ENCODE assay signal across 10 mouse cellular contexts in the genomic region with DNA sequence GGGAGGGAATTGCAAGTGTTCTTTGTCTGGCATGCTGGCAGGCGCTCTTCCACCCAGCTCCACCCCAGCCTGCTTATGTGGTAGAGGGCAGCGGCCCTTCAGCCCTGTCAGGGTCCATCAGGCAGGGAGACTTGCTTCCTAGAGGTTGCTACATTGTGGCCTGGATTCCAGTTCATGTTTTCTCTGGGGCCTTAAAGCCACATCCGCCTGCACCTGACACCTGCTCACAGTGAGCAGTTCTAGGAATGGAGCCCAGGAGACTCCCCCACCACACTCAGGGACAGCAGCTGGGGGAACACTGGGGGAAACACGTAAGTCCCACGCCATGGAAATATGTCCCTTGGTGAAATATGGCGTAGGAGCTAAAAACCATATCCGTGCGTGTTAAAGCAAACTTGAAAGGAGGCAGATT. TPM values are rescaled to one million over a fixed set of nuclear protein-coding genes. Genes with fewer than 3 reads are reported as not detected.
DNase-seq lines count a peak whose midpoint lies in the region; ATAC-seq lines count a peak whose summit lies in the region.
"Had no signal": no experiment of that assay in that cellular context is flagged by ENCODE, and none has a peak within 500 bp of the region (broad histone marks: within the 10 kb centered on the region; RNA-seq: fewer than 3 reads in every experiment).

Selplg (minus strand) TSS at position 155 of the 412 bp plus-strand sequence.

- ATAC-seq in hindbrain, embryonic 13.5 days (ENCODE audit: low FRiP score) = no peak
- ATAC-seq in hindbrain, embryonic 11.5 days (ENCODE audit: low FRiP score) = no peak
- no peak for ATAC-seq in intestine, embryonic 16.5 days
- no peak for ATAC-seq in monocyte, adult 5-6 weeks (replicated peaks; ENCODE audit: insufficient number of reproducible peaks, low FRiP score, low TSS enrichment, poor library complexity, severe bottlenecking)

- H3K36me3 ChIP-seq in hindbrain, embryonic 13.5 days = no peaks in the 10 kb centered on the region
- H3K36me3 ChIP-seq in hindbrain, embryonic 11.5 days (ENCODE audit: control insufficient read depth, insufficient read depth, low read length) = no peaks in the 10 kb centered on the region
- H3K36me3 ChIP-seq in intestine, embryonic 16.5 days (ENCODE audit: control insufficient read depth, insufficient read depth, low read length) = no peaks in the 10 kb centered on the region

- H3K27ac ChIP-seq in hindbrain, embryonic 13.5 days = 0 out of 2 replicates have a peak within 1 kb of the TSS, but pooled peaks have one; percentile 23
- no peak within 1 kb of the TSS for H3K27ac ChIP-seq in hindbrain, embryonic 11.5 days (ENCODE audit: low read depth, low read length)
- no peak within 1 kb of the TSS for H3K27ac ChIP-seq in intestine, embryonic 16.5 days (ENCODE audit: low read length)
- H3K27ac ChIP-seq: kidney, postnatal 0 days had no signal

- no peak within 1 kb of the TSS for H3K4me3 ChIP-seq in hindbrain, embryonic 13.5 days
- H3K4me3 ChIP-seq in hindbrain, embryonic 11.5 days (ENCODE audit: low read depth, low read length) = no peak within 1 kb of the TSS
- H3K4me3 ChIP-seq in intestine, embryonic 16.5 days (ENCODE audit: low read length) = no peak within 1 kb of the TSS

- H3K9me3 ChIP-seq in hindbrain, embryonic 13.5 days = no peaks in the 10 kb centered on the region
- H3K9me3 ChIP-seq in hindbrain, embryonic 11.5 days (ENCODE audit: control insufficient read depth, low read length) = no peaks in the 10 kb centered on the region
- H3K9me3 ChIP-seq in intestine, embryonic 16.5 days (ENCODE audit: control insufficient read depth, low read length) = no peaks in the 10 kb centered on the region

- H3K27me3 ChIP-seq in hindbrain, embryonic 13.5 days = no peaks in the 10 kb centered on the region
- no peaks in the 10 kb centered on the region for H3K27me3 ChIP-seq in hindbrain, embryonic 11.5 days (ENCODE audit: control insufficient read depth, insufficient read depth, low read length)
- H3K27me3 ChIP-seq in intestine, embryonic 16.5 days (replicated peaks; ENCODE audit: control insufficient read depth, insufficient read depth, low read length) = no peaks in the 10 kb centered on the region

- peak within 1 kb of the TSS; percentile 35 for H3K9ac ChIP-seq in hindbrain, embryonic 13.5 days
- no peak within 1 kb of the TSS for H3K9ac ChIP-seq in hindbrain, embryonic 11.5 days (ENCODE audit: low read depth, low read length)
- 0 out of 2 replicates have a peak within 1 kb of the TSS, but pooled peaks have one; percentile 16 for H3K9ac ChIP-seq in intestine, embryonic 16.5 days (ENCODE audit: low read depth, low read length)

- 40% methylated on average over 8 of the region's 8 CpGs for WGBS in hindbrain, embryonic 13.5 days
- WGBS in hindbrain, embryonic 11.5 days = 51% methylated on average over 8 of the region's 8 CpGs
- WGBS in intestine, embryonic 16.5 days = 28% methylated on average over 8 of the region's 8 CpGs

- H3K4me2 ChIP-seq in hindbrain, embryonic 13.5 days = no peak within 1 kb of the TSS
- no peak within 1 kb of the TSS for H3K4me2 ChIP-seq in hindbrain, embryonic 11.5 days (replicated peaks; ENCODE audit: low read depth, low read length)
- no peak within 1 kb of the TSS for H3K4me2 ChIP-seq in intestine, embryonic 16.5 days (ENCODE audit: low read depth, low read length)

- DNase-seq in hindbrain, embryonic 11.5 days (ENCODE audit: low spot score) = no peak
- DNase-seq in CD4-positive, CD25-positive, alpha-beta regulatory T cell, adult 2 months (ENCODE audit: low read depth, low spot score) = peak; percentile 88
- DNase-seq in cerebellum, postnatal 10 days = no peak
- no peak for DNase-seq in cerebellum, adult 11 months
- no peak for DNase-seq in urinary bladder, postnatal 14 days (ENCODE audit: low spot score)
- DNase-seq: right cerebral cortex, adult 18-20 months had no signal

- 0 out of 2 replicates have a peak, but pooled peaks cover 7% of the 10 kb centered on the region for H3K4me1 ChIP-seq in hindbrain, embryonic 13.5 days (replicated peaks)
- H3K4me1 ChIP-seq in hindbrain, embryonic 11.5 days (replicated peaks; ENCODE audit: control insufficient read depth, insufficient read depth, low read length) = no peaks in the 10 kb centered on the region
- H3K4me1 ChIP-seq in intestine, embryonic 16.5 days (ENCODE audit: control insufficient read depth, insufficient read depth, low read length) = no peaks in the 10 kb centered on the region

RNA-seq across cellular contexts. Expression of gene Selplg, which starts in this region (rescaled TPM):
- 1.7 and 1.9 TPM in 2 replicates for polyA plus RNA-seq in hindbrain, embryonic 13.5 days (2015; fragmentation: Nextera tagmentation; extraction: Ambion mirVana)
- 0.96 and 1.0 TPM in 2 replicates for polyA plus RNA-seq in hindbrain, embryonic 11.5 days (2014; fragmentation: Nextera tagmentation; extraction: Ambion mirVana)
- polyA plus RNA-seq in intestine, embryonic 16.5 days (2015; fragmentation: Nextera tagmentation; extraction: Ambion mirVana) = 6.8 and 7.5 TPM in 2 replicates
- 212 to 415 TPM (median 221 TPM) in 3 replicates for total RNA-seq in monocyte, adult 5-6 weeks (2017)
